Mouse (Mus musculus) intestine, postnatal 0 days (tissue): ENCODE results near the gene Cep95. TPM values are rescaled to one million over a fixed set of nuclear protein-coding genes. Genes with fewer than 3 reads are reported as not detected.
A peak's percentile ranks its signal among the peaks of the same experiment; 100 is the strongest.
"Not testable (repeated sequence)": the region's sequence is repeated elsewhere in the genome, so short reads cannot be mapped to it uniquely, and the experiment has no call there.

Source experiments
- ATAC-seq: fragments of 200-750 bp; cut with Nextera tagmentation; 2 replicates; pipeline ENCODE4 v1.8.0; 2017; ENCODE audit warnings: mild to moderate bottlenecking, moderate TSS enrichment, moderate library complexity
- H3K27ac ChIP-seq: fragments of 300-500 bp; sonication (generic); 2 replicates; pipeline ENCODE4 v1.5.1; 2014; ENCODE audit warnings: mild to moderate bottlenecking, low read depth, low read length, moderate library complexity
- H3K27me3 ChIP-seq: fragments of 300-500 bp; sonication (generic); replicated peaks from 2 replicates; pipeline ENCODE4 v1.6.1; 2014; ENCODE audit warnings: low read length, mixed read lengths; ENCODE audit not compliant: control insufficient read depth, insufficient read depth
- H3K36me3 ChIP-seq: fragments of 300-500 bp; sonication (generic); 2 replicates; pipeline ENCODE4 v1.6.1; 2014; ENCODE audit warnings: mild to moderate bottlenecking, moderate library complexity; ENCODE audit not compliant: control insufficient read depth, insufficient read depth
- H3K4me1 ChIP-seq: fragments of 300-500 bp; sonication (generic); replicated peaks from 2 replicates; pipeline ENCODE4 v1.6.1; 2014; ENCODE audit warnings: antibody characterized with exemption, low read length, mixed read lengths; ENCODE audit not compliant: control insufficient read depth, insufficient read depth
- H3K4me2 ChIP-seq: fragments of 300-500 bp; sonication (generic); replicated peaks from 2 replicates; pipeline ENCODE4 v1.6.1; 2014; ENCODE audit warnings: low read depth, mild to moderate bottlenecking, moderate library complexity
- H3K4me3 ChIP-seq: fragments of 300-500 bp; sonication (generic); 2 replicates; pipeline ENCODE4 v1.5.1; 2014; ENCODE audit warnings: low read depth, low read length
- H3K9ac ChIP-seq: fragments of 300-500 bp; sonication (generic); 2 replicates; pipeline ENCODE4 v1.6.1; 2014; ENCODE audit warnings: mild to moderate bottlenecking, low read depth, low read length
- H3K9me3 ChIP-seq: fragments of 300-500 bp; sonication (generic); 2 replicates; pipeline ENCODE4 v1.6.1; 2016; ENCODE audit warnings: mixed run types; ENCODE audit not compliant: control insufficient read depth
- CTCF ChIP-seq: sonication (generic); IDR thresholded peaks from 2 replicates; pipeline ENCODE4 v1.5.1; 2016; ENCODE audit warnings: low read depth, mild to moderate bottlenecking, control low read depth, antibody characterized with exemption, moderate library complexity
- WGBS: fragments of 180-500 bp; shearing (Covaris S2); extraction: QIAGEN DNeasy Blood & Tissue Kit; methylation state at CpG from one replicate; pipeline ENCODE4 v1.1.7; 2014; 5-methylcytosine and 5-hydroxymethylcytosine counted together
- polyA plus RNA-seq: library from polyadenylated mRNA; unstranded; fragments of >200 nt; fragmentation: Nextera tagmentation; extraction: Ambion mirVana; gene quantifications from 2 replicates; pipeline ENCODE4 v1.2.1, GENCODE M21; 2015

Cep95 gene
- polyA plus RNA-seq, 1 experiment from 2014 or later: 5.3 TPM

DNA sequence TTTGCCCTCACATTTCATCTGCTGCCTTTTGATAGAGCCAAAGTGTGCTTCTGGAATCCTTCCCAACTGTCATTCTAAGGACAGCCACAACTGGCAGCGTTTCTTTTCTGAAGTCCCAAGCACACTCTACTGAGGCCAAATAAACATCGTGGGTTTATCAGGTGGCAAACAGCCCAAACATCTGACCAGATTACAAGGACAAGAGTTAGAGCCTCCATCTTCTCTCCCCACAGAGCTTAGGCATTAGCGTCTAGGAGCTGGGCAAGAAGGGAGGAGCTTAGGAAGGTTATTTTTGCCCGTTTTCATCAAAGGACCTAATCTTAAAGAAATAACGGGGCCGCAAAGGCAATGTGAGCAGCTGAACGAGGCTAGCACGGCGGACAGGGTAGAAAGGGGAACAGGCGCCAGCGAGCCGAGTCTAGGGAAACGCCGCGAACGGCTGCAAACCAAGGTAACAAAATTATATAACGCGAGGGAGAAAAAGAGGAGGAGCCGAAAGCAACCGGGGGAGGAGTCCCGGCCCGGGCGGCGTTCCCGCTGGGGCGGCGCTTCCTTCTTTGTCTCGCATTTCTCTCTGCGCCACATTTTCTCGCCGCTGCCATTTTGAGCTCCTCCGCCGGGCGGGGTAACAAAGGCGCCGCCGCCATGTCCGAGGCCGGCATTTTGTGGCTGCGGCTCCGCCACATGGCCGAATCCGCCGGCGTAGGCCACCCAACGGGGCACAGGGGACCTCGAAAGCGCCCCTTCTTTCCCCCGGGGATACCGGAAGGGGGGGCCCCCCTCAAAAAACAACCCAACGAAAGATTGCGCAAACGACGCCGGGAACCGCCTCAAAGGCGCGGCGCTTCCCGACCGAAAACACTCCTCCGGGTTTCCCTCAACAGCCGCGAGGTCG lies 1.7 kb upstream of the Cep95 start:
- Histone ChIP-seq H3K36me3 (peaks cover 39% of the 10 kb centered on the region), H3K27ac (peak overlapping the region; percentile 99), H3K4me2 (peak overlapping the region; percentile 65), H3K27me3 (no peaks in the 10 kb centered on the region), H3K9me3 (no peaks in the 10 kb centered on the region), H3K4me3 (peak overlapping the region; percentile 96), H3K9ac (peak overlapping the region; percentile 99), H3K4me1 (no peaks in the 10 kb centered on the region)
- ATAC-seq: peak; percentile 32
- no peak for TF ChIP-seq CTCF
- under 1% methylated on average over 65 of the region's 65 CpGs for WGBS

GRCm38 (mm10) chr11:106788026-106788774 lies 852 bp upstream of the Cep95 start:
- Histone ChIP-seq H3K4me1 (no peaks in the 10 kb centered on the region), H3K4me2 (peak overlapping the region; percentile 71), H3K27ac (peak overlapping the region; percentile 99), H3K36me3 (peaks cover 32% of the 10 kb centered on the region), H3K9ac (peak overlapping the region; percentile 99), H3K9me3 (no peaks in the 10 kb centered on the region), H3K4me3 (peak overlapping the region; percentile 96), H3K27me3 (no peaks in the 10 kb centered on the region)
- no peak for TF ChIP-seq CTCF
- under 1% methylated on average over 77 of the region's 79 CpGs for WGBS
- ATAC-seq: peak; percentile 80

DNA sequence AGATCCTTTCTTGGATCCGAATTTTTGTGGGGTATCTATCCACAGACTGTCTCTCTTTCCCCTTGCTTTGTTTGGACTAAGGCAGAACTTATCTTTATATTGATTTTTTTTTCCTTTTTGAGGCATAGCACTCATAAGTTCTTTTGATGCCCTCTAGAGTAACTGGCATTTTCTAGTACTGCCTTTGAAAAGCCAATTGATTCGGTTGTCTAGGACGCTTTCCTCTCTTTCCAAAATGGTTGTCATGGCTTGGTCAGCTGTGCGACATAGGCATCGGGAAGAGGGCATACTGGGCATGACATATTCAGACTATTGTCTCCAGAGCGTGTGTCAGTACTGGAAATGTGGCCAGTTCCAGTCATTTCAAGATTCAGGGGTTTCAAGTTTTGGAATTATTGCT lies 597 bp downstream of the Cep95 start:
- H3K27ac ChIP-seq: peak overlapping the region; percentile 99
- peak overlapping the region; percentile 99 for H3K9ac ChIP-seq
- under 1% methylated on average over 6 of the region's 6 CpGs for WGBS
- H3K9me3 ChIP-seq: no peaks in the 10 kb centered on the region
- H3K27me3 ChIP-seq: no peaks in the 10 kb centered on the region
- TF ChIP-seq CTCF: no peak
- H3K36me3 ChIP-seq: peaks cover 28% of the 10 kb centered on the region
- ATAC-seq: no peak
- H3K4me3 ChIP-seq: peak overlapping the region; percentile 96
- no peaks in the 10 kb centered on the region for H3K4me1 ChIP-seq
- H3K4me2 ChIP-seq: peak overlapping the region; percentile 71

GRCm38 (mm10) chr11:106793846-106794245 lies 4.8 kb downstream of the Cep95 start:
- Histone ChIP-seq H3K36me3 (peaks cover 28% of the 10 kb centered on the region), H3K27ac (no peak overlapping the region), H3K4me3 (no peak overlapping the region), H3K9ac (no peak overlapping the region), H3K4me2 (no peak overlapping the region), H3K4me1 (no peaks in the 10 kb centered on the region), H3K9me3 (no peaks in the 10 kb centered on the region), H3K27me3 (no peaks in the 10 kb centered on the region)
- TF ChIP-seq CTCF: peak; percentile 52
- no peak for ATAC-seq
- 79% methylated on average over 4 of the region's 4 CpGs for WGBS

DNA sequence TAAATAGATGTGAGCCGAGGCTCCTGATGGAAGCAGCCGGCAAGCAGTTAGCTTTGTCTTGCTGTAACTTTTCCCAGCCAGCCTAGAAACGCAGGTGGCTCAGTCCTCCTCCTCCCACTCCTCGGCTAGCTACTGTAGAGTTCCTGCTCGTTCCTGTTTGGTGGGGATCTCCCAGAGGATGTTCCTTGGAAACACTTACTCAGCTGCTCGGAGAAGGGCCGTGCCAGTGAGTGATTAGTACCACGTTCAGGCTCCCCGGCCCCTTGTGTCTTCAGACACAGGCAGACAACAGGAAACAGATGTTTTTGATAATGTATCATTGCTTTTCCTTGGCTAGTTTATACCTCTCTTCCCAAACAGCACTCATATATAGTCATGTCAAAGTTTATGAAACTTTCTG lies 6.6 kb downstream of the Cep95 start:
- WGBS: 60% methylated on average over 9 of the region's 9 CpGs
- H3K4me1 ChIP-seq: no peaks in the 10 kb centered on the region

DNA sequence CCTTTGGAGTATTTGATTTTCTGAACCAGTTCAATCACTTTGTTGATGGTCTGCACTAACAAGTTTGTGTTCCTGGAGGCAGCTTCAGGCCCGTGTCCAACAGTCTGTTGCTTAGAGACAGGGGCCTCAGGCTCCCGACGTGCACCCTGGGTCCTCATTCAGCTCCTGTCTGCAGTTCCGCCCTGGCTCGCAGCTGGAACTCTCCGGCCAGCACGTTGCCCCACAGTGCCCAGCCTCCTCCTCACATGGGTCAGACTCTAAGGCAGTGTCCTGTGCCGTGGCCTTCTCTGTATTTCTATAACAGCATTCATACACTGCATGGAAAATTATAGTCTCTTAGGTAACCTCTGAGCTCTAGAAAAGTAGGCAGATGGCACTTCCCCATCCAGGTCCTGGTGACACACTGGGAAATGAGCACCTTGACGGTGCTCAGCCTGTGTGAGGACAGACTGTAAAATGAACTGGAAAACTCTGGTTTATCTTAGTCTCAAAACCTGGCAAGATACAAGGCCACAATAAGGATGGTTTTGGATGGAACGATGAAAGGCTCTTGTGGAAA lies 13.1 kb downstream of the Cep95 start:
- H3K27me3 ChIP-seq: no peaks in the 10 kb centered on the region
- H3K27ac ChIP-seq: no peak overlapping the region
- no peak overlapping the region for H3K9ac ChIP-seq
- no peak for TF ChIP-seq CTCF
- no peak for ATAC-seq
- H3K4me3 ChIP-seq: no peak overlapping the region
- H3K4me2 ChIP-seq: no peak overlapping the region
- no peaks in the 10 kb centered on the region for H3K4me1 ChIP-seq
- WGBS: 85% methylated on average over 10 of the region's 10 CpGs
- peaks cover 71% of the 10 kb centered on the region for H3K36me3 ChIP-seq
- no peaks in the 10 kb centered on the region for H3K9me3 ChIP-seq

More for the DNA sequence above, 6.6 kb downstream of the Cep95 start:
- H3K9me3 ChIP-seq: no peaks in the 10 kb centered on the region
- H3K36me3 ChIP-seq: peaks cover 44% of the 10 kb centered on the region
- no peak for ATAC-seq
- no peak overlapping the region for H3K4me2 ChIP-seq
- H3K9ac ChIP-seq: no peak overlapping the region
- TF ChIP-seq CTCF: no peak
- no peaks in the 10 kb centered on the region for H3K27me3 ChIP-seq
- H3K4me3 ChIP-seq: no peak overlapping the region
- H3K27ac ChIP-seq: no peak overlapping the region

DNA sequence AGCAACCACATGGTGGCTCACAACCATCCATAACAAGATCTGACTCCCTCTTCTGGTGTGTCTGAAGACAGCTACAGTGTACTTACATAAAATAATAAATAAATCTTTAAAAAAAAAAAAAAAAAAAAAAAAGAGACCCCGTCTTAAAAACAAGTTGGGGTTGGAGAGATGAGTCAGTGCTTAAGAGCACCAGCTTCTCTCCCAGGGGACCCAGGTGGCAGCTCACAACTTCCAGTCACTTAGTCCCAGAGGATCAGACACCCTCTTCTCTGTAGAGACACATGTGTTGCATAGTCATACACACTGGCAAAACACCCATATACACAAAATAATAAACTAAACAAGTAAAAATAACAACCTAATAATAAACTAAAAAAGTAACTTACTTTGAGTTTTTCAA lies 18.4 kb downstream of the Cep95 start:
- not testable (repeated sequence) for H3K4me1 ChIP-seq, ATAC-seq, H3K9me3 ChIP-seq, H3K27me3 ChIP-seq, H3K4me2 ChIP-seq, H3K27ac ChIP-seq, H3K9ac ChIP-seq, H3K4me3 ChIP-seq
- peaks cover 45% of the 10 kb centered on the region for H3K36me3 ChIP-seq
- 79% methylated on average over 1 of the region's 1 CpGs for WGBS
